Mouse (Mus musculus): ENCODE measurements around the gene Cdh5. TPM values are rescaled to one million over a fixed set of nuclear protein-coding genes. Genes with fewer than 3 reads are reported as not detected.
"Not testable (repeated sequence)": the region's sequence is repeated elsewhere in the genome, so short reads cannot be mapped to it uniquely, and the experiment has no call there.

Cdh5 gene
- polyA plus RNA-seq, 1 experiment from 2014 or later: 6.0 TPM

DNA sequence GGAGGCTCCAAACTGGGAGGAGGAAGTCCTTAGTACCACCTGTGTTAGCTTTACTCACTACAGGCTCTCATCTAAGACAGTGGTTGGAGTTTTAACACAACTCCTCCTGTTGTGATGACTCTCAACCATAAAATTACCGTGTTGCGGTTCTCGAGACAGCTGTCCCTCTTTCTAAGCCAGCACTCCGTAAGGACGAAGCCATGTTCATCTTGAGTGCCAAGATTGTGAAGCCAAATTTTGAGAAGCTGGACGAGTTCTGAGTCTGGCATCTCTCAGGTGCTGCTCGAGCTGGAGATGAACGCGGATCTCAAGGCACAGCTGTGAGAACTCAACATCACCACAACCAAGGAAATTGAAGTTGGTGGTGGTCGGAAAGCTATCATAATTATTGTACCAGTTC lies 30.5 kb upstream of the Cdh5 start:
- ATAC-seq (ENCODE audit: low read depth): no peak

DNA sequence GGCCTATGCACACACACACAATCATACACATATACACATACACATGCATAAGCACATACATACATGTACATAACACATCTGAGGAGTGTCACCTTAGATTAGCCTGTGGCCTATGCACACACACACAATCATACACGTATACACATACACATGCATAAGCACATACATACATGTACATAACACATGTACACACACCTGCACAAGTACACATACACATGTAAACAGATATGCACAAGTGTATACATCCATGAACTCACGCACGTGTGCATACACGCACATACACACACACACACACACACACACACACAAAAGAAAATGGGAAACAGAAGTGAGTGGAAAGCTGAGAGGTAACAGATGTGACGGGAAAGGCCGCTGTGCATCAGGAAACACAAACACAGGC lies 26.3 kb upstream of the Cdh5 start:
- H3K9ac ChIP-seq: no peak overlapping the region
- WGBS (ENCODE audit: insufficient replicate concordance): 77% methylated on average over 6 of the region's 6 CpGs
- H3K4me2 ChIP-seq: no peak overlapping the region

More for the DNA sequence above, 30.5 kb upstream of the Cdh5 start:
- Histone ChIP-seq H3K4me2 (no peak overlapping the region), H3K36me3 (no peaks in the 10 kb centered on the region), H3K9me3 (replicated peaks) (no peaks in the 10 kb centered on the region), H3K27ac (no peak overlapping the region), H3K4me1 (replicated peaks) (no peaks in the 10 kb centered on the region), H3K27me3 (no peaks in the 10 kb centered on the region), H3K4me3 (replicated peaks) (no peak overlapping the region), H3K9ac (no peak overlapping the region)
- no peak for DNase-seq
- WGBS (ENCODE audit: insufficient replicate concordance): 72% methylated on average over 10 of the region's 10 CpGs

DNA sequence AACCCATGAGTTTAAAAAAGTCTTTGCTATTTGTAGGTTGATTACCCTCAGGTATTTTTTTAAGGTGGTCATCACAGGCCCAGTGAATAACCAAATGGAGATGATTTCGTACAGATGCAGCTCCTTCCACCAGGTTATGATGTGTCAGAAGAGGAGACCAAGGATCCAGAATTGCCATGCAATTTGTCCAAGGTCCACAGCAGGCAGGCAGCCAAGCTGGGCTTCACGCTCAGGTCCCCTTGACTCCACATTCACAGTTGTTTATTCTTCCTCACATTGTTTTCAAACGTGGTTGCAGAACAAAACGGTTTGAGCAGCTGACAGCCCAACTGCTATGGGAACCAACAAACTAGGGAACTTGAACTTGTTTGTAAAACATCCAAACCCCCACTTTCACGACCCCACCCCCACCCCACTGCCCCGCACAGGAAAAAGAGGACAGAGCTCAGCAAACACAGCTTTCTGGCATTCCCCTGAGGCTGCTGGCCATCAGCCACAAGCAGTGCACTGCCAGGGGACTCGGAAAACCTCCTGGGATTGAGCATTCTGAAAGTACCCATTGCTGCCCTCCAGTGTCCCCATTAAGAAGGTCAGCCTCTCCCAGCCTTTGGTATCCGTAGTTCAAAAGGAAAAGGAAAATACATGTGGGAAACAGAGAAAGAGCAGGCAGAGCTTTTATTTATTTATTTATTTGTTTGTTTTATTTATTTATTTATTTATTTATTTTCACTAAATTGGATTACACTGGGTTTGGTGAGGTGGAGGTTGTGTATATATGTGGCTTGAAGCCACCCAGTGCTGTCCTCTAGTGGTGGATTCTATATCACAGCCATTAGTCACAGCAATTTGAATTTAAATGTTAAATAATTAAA lies 24.6 kb upstream of the Cdh5 start:
- H3K36me3 ChIP-seq: no peaks in the 10 kb centered on the region
- H3K9me3 ChIP-seq (replicated peaks): no peaks in the 10 kb centered on the region
- H3K4me1 ChIP-seq (replicated peaks): no peaks in the 10 kb centered on the region
- H3K27me3 ChIP-seq: no peaks in the 10 kb centered on the region
- H3K4me3 ChIP-seq (replicated peaks): no peak overlapping the region
- H3K9ac ChIP-seq: no peak overlapping the region
- ATAC-seq (ENCODE audit: low read depth): no peak
- no peak overlapping the region for H3K4me2 ChIP-seq
- H3K27ac ChIP-seq: no peak overlapping the region
- 19% methylated on average over 8 of the region's 8 CpGs for WGBS (ENCODE audit: insufficient replicate concordance)
- no peak for DNase-seq

More for the DNA sequence above, 26.3 kb upstream of the Cdh5 start:
- Histone ChIP-seq H3K4me1 (replicated peaks) (no peaks in the 10 kb centered on the region), H3K27ac (no peak overlapping the region), H3K36me3 (no peaks in the 10 kb centered on the region), H3K4me3 (replicated peaks) (no peak overlapping the region), H3K27me3 (no peaks in the 10 kb centered on the region), H3K9me3 (replicated peaks) (no peaks in the 10 kb centered on the region)
- ATAC-seq (ENCODE audit: low read depth): no peak
- no peak for DNase-seq

DNA sequence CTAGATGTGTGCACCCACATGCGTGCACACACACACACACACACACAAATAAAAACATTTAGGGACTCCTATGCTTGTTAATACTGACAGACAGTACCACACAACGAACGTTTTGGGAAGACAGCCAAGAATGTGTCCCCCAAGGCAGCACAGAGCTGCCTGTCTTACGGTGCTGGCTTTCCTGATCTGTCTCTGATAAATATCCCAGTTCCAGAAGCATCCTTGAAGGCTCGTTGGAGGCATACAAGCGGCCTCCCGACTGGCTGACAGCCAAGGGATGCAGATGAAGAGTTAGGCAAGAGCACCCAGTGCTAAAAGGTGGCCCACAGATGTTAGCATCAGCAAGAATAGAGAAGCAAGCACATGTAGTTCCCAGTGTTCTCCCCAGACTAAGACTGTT lies 23.3 kb upstream of the Cdh5 start:
- H3K4me3 ChIP-seq (replicated peaks): no peak overlapping the region
- no peaks in the 10 kb centered on the region for H3K27me3 ChIP-seq
- no peaks in the 10 kb centered on the region for H3K9me3 ChIP-seq (replicated peaks)
- H3K9ac ChIP-seq: no peak overlapping the region
- no peaks in the 10 kb centered on the region for H3K4me1 ChIP-seq (replicated peaks)
- H3K27ac ChIP-seq: no peak overlapping the region
- DNase-seq: no peak
- 55% methylated on average over 7 of the region's 7 CpGs for WGBS (ENCODE audit: insufficient replicate concordance)
- no peaks in the 10 kb centered on the region for H3K36me3 ChIP-seq
- no peak for ATAC-seq (ENCODE audit: low read depth)
- H3K4me2 ChIP-seq: no peak overlapping the region

DNA sequence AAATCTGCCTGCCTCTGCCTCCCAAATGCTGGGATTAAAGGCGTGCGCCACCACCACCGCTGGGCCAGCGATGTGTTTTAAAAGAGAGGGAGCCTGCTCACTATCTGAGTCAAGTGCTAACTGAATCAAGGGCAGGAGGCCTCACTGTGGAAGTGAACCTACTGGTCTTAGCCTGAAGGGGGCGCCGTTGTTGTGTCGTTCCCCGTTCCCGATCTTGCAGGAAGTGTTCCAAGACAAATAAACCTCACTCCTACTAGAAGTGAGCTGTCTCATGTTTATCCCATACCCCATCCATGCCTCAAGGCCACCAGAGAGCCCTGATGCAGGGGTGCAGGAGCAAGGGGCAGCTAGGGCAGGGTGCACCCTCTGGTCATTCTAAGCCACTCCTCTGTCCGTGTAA lies 16.1 kb upstream of the Cdh5 start:
- Histone ChIP-seq H3K27ac (no peak overlapping the region), H3K4me3 (replicated peaks) (no peak overlapping the region), H3K27me3 (no peaks in the 10 kb centered on the region), H3K9ac (no peak overlapping the region), H3K4me2 (no peak overlapping the region), H3K9me3 (replicated peaks) (no peaks in the 10 kb centered on the region), H3K4me1 (replicated peaks) (no peaks in the 10 kb centered on the region), H3K36me3 (no peaks in the 10 kb centered on the region)
- WGBS (ENCODE audit: insufficient replicate concordance): 51% methylated on average over 10 of the region's 10 CpGs
- no peak for DNase-seq
- ATAC-seq (ENCODE audit: low read depth): no peak

DNA sequence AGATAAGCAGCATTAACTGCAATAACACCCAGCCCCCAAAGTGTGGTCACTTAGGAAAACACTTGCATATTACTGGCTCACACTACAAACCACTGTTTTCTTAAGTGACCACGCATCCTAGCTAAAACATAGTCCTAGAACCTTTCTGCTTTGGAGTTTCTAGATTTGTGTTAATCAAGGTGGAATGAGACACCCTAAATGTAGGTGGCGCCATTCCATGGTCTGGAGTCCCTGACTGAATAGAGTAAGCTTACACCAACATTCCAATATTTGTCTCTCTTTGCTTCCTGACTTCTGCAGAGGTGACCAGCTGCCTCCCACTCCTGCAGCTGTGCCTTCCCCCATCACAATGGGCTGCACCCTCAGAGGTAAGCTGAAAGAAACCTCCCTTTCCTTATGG lies 14.8 kb upstream of the Cdh5 start:
- Histone ChIP-seq H3K9ac (no peak overlapping the region), H3K4me3 (replicated peaks) (no peak overlapping the region), H3K4me2 (no peak overlapping the region), H3K27ac (no peak overlapping the region), H3K4me1 (replicated peaks) (peaks cover 8% of the 10 kb centered on the region), H3K9me3 (replicated peaks) (no peaks in the 10 kb centered on the region), H3K36me3 (no peaks in the 10 kb centered on the region), H3K27me3 (no peaks in the 10 kb centered on the region)
- 53% methylated on average over 2 of the region's 2 CpGs for WGBS (ENCODE audit: insufficient replicate concordance)
- DNase-seq (no peak), ATAC-seq (ENCODE audit: low read depth) (no peak)

DNA sequence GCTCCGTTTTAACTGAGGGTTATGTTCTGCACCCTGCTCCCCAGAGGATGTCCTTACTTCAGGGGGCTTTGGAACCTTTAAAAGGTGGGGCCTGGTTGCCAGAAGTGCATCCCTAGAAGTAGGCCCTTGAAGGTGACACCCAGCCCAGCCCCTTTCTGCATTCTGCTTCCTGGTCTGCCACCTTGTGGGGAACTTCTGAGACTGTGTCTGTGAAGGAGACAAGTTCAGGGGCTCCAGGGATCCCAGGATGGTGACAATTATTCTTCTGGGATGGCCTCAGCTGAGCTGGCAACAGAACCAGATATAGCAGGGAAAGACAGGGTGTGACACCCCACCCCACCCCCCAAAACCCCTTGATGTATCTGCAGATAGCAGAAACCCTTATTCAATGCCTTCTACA lies 14.3 kb upstream of the Cdh5 start:
- no peak overlapping the region for H3K4me3 ChIP-seq (replicated peaks)
- WGBS (ENCODE audit: insufficient replicate concordance): 40% methylated on average over 1 of the region's 1 CpGs
- H3K4me2 ChIP-seq: no peak overlapping the region
- DNase-seq (no peak), ATAC-seq (ENCODE audit: low read depth) (no peak)
- no peaks in the 10 kb centered on the region for H3K9me3 ChIP-seq (replicated peaks)
- H3K9ac ChIP-seq: no peak overlapping the region
- no peaks in the 10 kb centered on the region for H3K27me3 ChIP-seq
- no peaks in the 10 kb centered on the region for H3K36me3 ChIP-seq
- H3K27ac ChIP-seq: no peak overlapping the region
- H3K4me1 ChIP-seq (replicated peaks): peaks cover 12% of the 10 kb centered on the region

DNA sequence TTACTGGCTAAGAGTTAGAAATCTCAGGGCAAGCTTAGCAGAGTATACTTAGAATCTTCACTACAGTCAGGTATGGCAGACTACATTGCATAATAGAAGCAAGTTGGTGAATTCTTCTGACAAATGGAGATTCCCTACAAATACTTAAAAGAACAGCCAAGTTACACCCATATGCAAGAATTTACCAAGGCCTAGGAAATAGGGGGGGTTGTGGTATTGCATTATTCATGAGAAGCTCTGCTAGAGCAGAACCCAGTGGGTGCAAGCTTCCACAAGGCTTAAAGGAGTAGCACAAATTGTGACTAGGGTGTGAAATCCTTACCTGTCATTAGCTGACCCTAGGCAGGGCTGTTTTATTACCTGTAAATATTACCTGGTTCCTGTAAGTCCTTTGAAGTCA lies 13.5 kb upstream of the Cdh5 start:
- not testable (repeated sequence) for H3K9ac ChIP-seq; H3K4me2 ChIP-seq; ATAC-seq (ENCODE audit: low read depth); H3K27me3 ChIP-seq; DNase-seq; H3K27ac ChIP-seq; H3K9me3 ChIP-seq (replicated peaks); H3K4me3 ChIP-seq (replicated peaks); H3K36me3 ChIP-seq
- peaks cover 13% of the 10 kb centered on the region for H3K4me1 ChIP-seq (replicated peaks)

DNA sequence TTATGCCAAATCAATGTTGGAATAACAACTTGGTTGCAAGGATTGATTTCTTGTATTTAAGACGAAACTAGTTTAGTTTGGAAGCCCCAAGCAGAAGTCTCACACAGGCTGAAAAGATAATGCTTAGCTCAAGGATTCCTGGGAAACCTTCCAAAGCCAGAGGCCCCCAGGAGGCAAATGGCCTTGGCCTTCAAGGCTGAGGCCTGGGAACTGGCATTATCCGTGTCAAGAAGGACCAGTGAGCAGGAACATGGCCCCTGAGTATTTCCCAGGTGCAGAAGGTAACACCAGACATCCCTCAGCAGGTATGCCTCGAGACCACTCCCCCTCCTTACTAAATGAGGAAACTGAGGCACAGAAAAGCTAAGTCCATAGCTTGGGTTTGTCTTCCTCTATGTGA lies 12.5 kb upstream of the Cdh5 start:
- no peak overlapping the region for H3K27ac ChIP-seq
- no peaks in the 10 kb centered on the region for H3K36me3 ChIP-seq
- WGBS (ENCODE audit: insufficient replicate concordance): 54% methylated on average over 3 of the region's 3 CpGs
- DNase-seq (no peak), ATAC-seq (ENCODE audit: low read depth) (no peak)
- H3K4me2 ChIP-seq: no peak overlapping the region
- no peak overlapping the region for H3K4me3 ChIP-seq (replicated peaks)
- H3K9ac ChIP-seq: no peak overlapping the region
- H3K4me1 ChIP-seq (replicated peaks): peaks cover 13% of the 10 kb centered on the region
- no peaks in the 10 kb centered on the region for H3K27me3 ChIP-seq
- H3K9me3 ChIP-seq (replicated peaks): no peaks in the 10 kb centered on the region

DNA sequence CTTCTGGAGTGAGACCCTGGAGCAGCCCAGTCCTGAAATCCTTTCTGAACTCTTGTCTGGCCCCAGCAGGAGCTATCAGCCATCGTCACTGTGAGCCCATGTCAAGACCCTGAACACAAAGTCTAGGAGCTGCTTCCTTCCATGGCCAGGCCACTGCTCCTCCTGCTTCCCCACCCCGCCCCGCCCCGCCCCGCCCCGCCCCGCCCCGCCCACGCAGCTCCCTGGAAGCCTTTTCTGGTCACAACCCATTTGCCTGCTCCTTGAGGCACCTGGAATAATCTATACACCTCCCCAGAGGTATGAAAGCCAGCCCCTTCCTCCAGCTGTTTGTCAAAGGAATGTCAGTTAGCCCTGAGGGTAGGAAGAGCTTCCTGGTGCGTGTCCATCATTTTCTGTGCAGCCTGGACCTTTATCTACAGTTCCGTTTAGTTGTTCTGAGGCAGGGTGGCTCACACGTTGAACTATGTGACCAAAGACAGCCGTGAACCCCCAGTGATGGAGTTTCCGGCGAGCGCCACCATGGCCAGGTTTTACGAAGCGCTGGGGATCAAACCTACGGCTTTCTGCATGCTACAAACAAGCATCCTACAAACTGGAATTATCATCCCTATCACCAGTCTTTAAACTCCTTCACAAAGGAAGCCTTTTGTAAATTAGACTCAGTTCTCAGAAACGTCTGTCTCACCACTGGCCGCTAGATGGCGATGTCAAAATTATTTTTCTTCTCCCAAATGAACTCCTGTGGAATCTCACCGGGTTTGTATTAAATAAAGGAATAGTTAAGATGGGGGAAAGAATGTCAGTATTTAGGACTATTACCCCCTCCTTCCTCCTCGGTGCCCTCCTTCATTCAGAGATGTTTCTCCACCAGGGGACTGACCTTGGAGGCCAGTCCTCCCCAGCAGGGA lies 10.2 kb upstream of the Cdh5 start:
- not testable (repeated sequence) for H3K27ac ChIP-seq; H3K27me3 ChIP-seq; H3K9ac ChIP-seq; H3K36me3 ChIP-seq; H3K9me3 ChIP-seq (replicated peaks)
- 0 out of 2 replicates have a peak, but pooled peaks have one; percentile 36 for ATAC-seq (ENCODE audit: low read depth)
- Histone ChIP-seq H3K4me1 (replicated peaks) (peaks cover 13% of the 10 kb centered on the region), H3K4me3 (replicated peaks) (peak overlapping the region; percentile 19), H3K4me2 (peak overlapping the region; percentile 45)
- WGBS (ENCODE audit: insufficient replicate concordance): 4% methylated on average over 24 of the region's 24 CpGs
- DNase-seq: peak; percentile 13

DNA sequence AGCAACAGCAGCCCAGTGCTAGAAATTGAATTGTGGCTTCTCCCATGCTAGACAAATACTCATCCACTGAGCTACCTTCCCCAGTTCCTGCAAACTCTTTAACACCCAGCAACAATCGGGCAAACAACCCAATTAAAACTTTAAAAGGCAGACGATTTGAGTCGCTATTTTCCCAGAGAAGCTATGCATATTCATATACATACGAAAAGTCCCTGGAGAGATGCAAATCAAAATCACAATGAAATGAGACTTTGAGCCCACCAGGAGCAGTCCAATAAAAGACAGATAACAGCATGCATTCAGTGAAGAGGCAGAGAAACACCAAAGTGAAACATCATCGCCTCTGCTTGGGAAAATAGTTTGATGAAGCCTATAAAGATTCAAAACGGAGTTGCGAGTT lies 8.1 kb upstream of the Cdh5 start:
- no peaks in the 10 kb centered on the region for H3K9me3 ChIP-seq (replicated peaks)
- no peaks in the 10 kb centered on the region for H3K27me3 ChIP-seq
- ATAC-seq (ENCODE audit: low read depth): no peak
- no peaks in the 10 kb centered on the region for H3K36me3 ChIP-seq
- H3K4me3 ChIP-seq (replicated peaks): no peak overlapping the region
- H3K4me2 ChIP-seq: no peak overlapping the region
- 56% methylated on average over 7 of the region's 7 CpGs for WGBS (ENCODE audit: insufficient replicate concordance)
- no peak overlapping the region for H3K9ac ChIP-seq
- no peak for DNase-seq
- H3K27ac ChIP-seq: no peak overlapping the region
- H3K4me1 ChIP-seq (replicated peaks): peaks cover 13% of the 10 kb centered on the region
